ENCODE assay signal across 8 mouse cellular contexts in genomic region chr11:58977150-58977549, GRCm38 (mm10). TPM values are rescaled to one million over a fixed set of nuclear protein-coding genes. Genes with fewer than 3 reads are reported as not detected.
DNase-seq lines count a peak whose midpoint lies in the region; ATAC-seq and TF ChIP-seq lines count a peak whose summit lies in the region.

No protein-coding gene starts in this region.

- peak overlapping the region; percentile 77 for H3K9ac ChIP-seq in hindbrain, embryonic 12.5 days
- H3K9ac ChIP-seq in liver, embryonic 15.5 days: peak overlapping the region; percentile 87

- H3K4me3 ChIP-seq in lung, adult 2 months (replicated peaks; ENCODE audit: extremely low read depth, low read depth, low read length): peak overlapping the region; percentile 86
- H3K4me3 ChIP-seq in bone marrow macrophage, adult 2 months (ENCODE audit: insufficient read depth, low read length): peak overlapping the region; percentile 97
- H3K4me3 ChIP-seq in hindbrain, embryonic 12.5 days: peak overlapping the region; percentile 72
- H3K4me3 ChIP-seq in liver, embryonic 15.5 days (replicated peaks): peak overlapping the region; percentile 90

- DNase-seq in lung, adult 2 months: no peak
- DNase-seq in lung, postnatal 36 days: no peak
- DNase-seq in spleen, postnatal 4 days (ENCODE audit: low spot score in 2 of 2): peak; percentile 60 to 82
- DNase-seq in left cerebral cortex, postnatal 25 days (ENCODE audit: low spot score in 2 of 2): no peak
- DNase-seq in right cerebral cortex, adult 2 months (ENCODE audit: low spot score in 2 of 2): no peak

- under 1% methylated on average over 29 of the region's 29 CpGs for WGBS in lung, adult 2 months
- under 1% methylated on average over 28 of the region's 29 CpGs for WGBS in hindbrain, embryonic 12.5 days
- under 1% methylated on average over 29 of the region's 29 CpGs for WGBS in liver, embryonic 15.5 days (ENCODE audit: insufficient replicate concordance)

- ATAC-seq in hindbrain, embryonic 12.5 days (ENCODE audit: low FRiP score): no peak
- peak; percentile 62 for ATAC-seq in liver, embryonic 15.5 days (ENCODE audit: insufficient read depth)

- no peaks in the 10 kb centered on the region for H3K27me3 ChIP-seq in hindbrain, embryonic 12.5 days
- H3K27me3 ChIP-seq in liver, embryonic 15.5 days: no peaks in the 10 kb centered on the region

- H3K9me3 ChIP-seq in hindbrain, embryonic 12.5 days (replicated peaks): no peaks in the 10 kb centered on the region
- no peaks in the 10 kb centered on the region for H3K9me3 ChIP-seq in liver, embryonic 15.5 days (replicated peaks)

- TF ChIP-seq CTCF in lung, adult 2 months (IDR thresholded peaks at IDR 0.05; ENCODE audit: insufficient read depth, low read length): no peak
- no peak for TF ChIP-seq CTCF in bone marrow macrophage, adult 2 months (IDR thresholded peaks at IDR 0.05; ENCODE audit: low read depth, low read length)

- peak overlapping the region; percentile 97 for H3K4me2 ChIP-seq in hindbrain, embryonic 12.5 days (replicated peaks)
- peak overlapping the region; percentile 95 for H3K4me2 ChIP-seq in liver, embryonic 15.5 days

- TF ChIP-seq POLR2A in lung, adult 2 months (IDR thresholded peaks at IDR 0.05; ENCODE audit: borderline replicate concordance, extremely low read depth, low read depth, low read length): no peak
- no peak for TF ChIP-seq POLR2A in bone marrow macrophage, adult 2 months (IDR thresholded peaks at IDR 0.05; ENCODE audit: borderline replicate concordance, low read depth, low read length)

- H3K36me3 ChIP-seq in hindbrain, embryonic 12.5 days: peaks cover 7% of the 10 kb centered on the region
- H3K36me3 ChIP-seq in liver, embryonic 15.5 days (replicated peaks): peaks cover 11% of the 10 kb centered on the region

- H3K27ac ChIP-seq in bone marrow macrophage, adult 2 months (ENCODE audit: insufficient read depth, low read depth, low read length): peak overlapping the region; percentile 72
- peak overlapping the region; percentile 77 for H3K27ac ChIP-seq in hindbrain, embryonic 12.5 days
- peak overlapping the region; percentile 83 for H3K27ac ChIP-seq in liver, embryonic 15.5 days (replicated peaks)

- peaks cover 17% of the 10 kb centered on the region for H3K4me1 ChIP-seq in lung, adult 2 months (ENCODE audit: control insufficient read depth, insufficient read depth, low read length)
- H3K4me1 ChIP-seq in bone marrow macrophage, adult 2 months (ENCODE audit: control insufficient read depth, insufficient read depth, low read length): peaks cover 20% of the 10 kb centered on the region
- peaks cover 42% of the 10 kb centered on the region for H3K4me1 ChIP-seq in hindbrain, embryonic 12.5 days
- H3K4me1 ChIP-seq in liver, embryonic 15.5 days (replicated peaks): peaks cover 61% of the 10 kb centered on the region

- intact Hi-C loops in left cerebral cortex, postnatal 25 days (cut with DNase I): no loop called here

RNA-seq across cellular contexts. Expression of gene Trim11, which starts 0.7 kb away (rescaled TPM):
- 31.4 and 38.3 TPM in 2 replicates for polyA plus RNA-seq in lung, adult 2 months (2012; rRNA removed)
- 21.2 and 22.6 TPM in 2 replicates for polyA plus RNA-seq in bone marrow macrophage, adult 2 months (2012; ENCODE audit: insufficient read depth, insufficient read length, missing spikeins)
- 19.3 and 19.5 TPM in 2 replicates for polyA plus RNA-seq in hindbrain, embryonic 12.5 days (2016; fragmentation: Nextera tagmentation; extraction: Ambion mirVana)
- polyA plus RNA-seq in liver, embryonic 15.5 days (2015; fragmentation: Nextera tagmentation; extraction: Ambion mirVana): 8.6 and 9.1 TPM in 2 replicates
- total RNA-seq in left cerebral cortex, postnatal 25 days (2021): 10 to 100 TPM; 21.5 to 23.7 TPM

RNA-seq across cellular contexts. Expression of gene Hist3h2a, which starts 22.7 kb away (rescaled TPM):
- 19.7 and 25.5 TPM in 2 replicates for polyA plus RNA-seq in lung, adult 2 months (2012; rRNA removed)
- polyA plus RNA-seq in bone marrow macrophage, adult 2 months (2012; ENCODE audit: insufficient read depth, insufficient read length, missing spikeins): 32.0 and 37.9 TPM in 2 replicates
- polyA plus RNA-seq in hindbrain, embryonic 12.5 days (2016; fragmentation: Nextera tagmentation; extraction: Ambion mirVana): 90.1 and 95.9 TPM in 2 replicates
- polyA plus RNA-seq in liver, embryonic 15.5 days (2015; fragmentation: Nextera tagmentation; extraction: Ambion mirVana): 16.1 and 16.4 TPM in 2 replicates
- 10 to 100 TPM; 62.2 to 64.8 TPM for total RNA-seq in left cerebral cortex, postnatal 25 days (2021)

RNA-seq across cellular contexts. Expression of gene Trim17, which starts 22.7 kb away (rescaled TPM):
- 0.97 and 1.1 TPM in 2 replicates for polyA plus RNA-seq in lung, adult 2 months (2012; rRNA removed)
- polyA plus RNA-seq in bone marrow macrophage, adult 2 months (2012; ENCODE audit: insufficient read depth, insufficient read length, missing spikeins): 0.28 TPM in 1 of 2 replicates, not detected in the other
- 1.2 and 1.5 TPM in 2 replicates for polyA plus RNA-seq in hindbrain, embryonic 12.5 days (2016; fragmentation: Nextera tagmentation; extraction: Ambion mirVana)
- polyA plus RNA-seq in liver, embryonic 15.5 days (2015; fragmentation: Nextera tagmentation; extraction: Ambion mirVana): 0.06 and 0.14 TPM in 2 replicates
- 1 to 10 TPM; 5.4 TPM for total RNA-seq in left cerebral cortex, postnatal 25 days (2021)

RNA-seq across cellular contexts. Expression of gene Hist3h2ba, which starts 28.4 kb away (rescaled TPM):
- polyA plus RNA-seq in lung, adult 2 months (2012; rRNA removed): 0.62 and 2.4 TPM in 2 replicates
- polyA plus RNA-seq in bone marrow macrophage, adult 2 months (2012; ENCODE audit: insufficient read depth, insufficient read length, missing spikeins): 1.4 TPM in 1 of 2 replicates, not detected in the other
- polyA plus RNA-seq in hindbrain, embryonic 12.5 days (2016; fragmentation: Nextera tagmentation; extraction: Ambion mirVana): 149 and 154 TPM in 2 replicates
- 9.2 and 9.6 TPM in 2 replicates for polyA plus RNA-seq in liver, embryonic 15.5 days (2015; fragmentation: Nextera tagmentation; extraction: Ambion mirVana)
- 100 to 1,000 TPM in 1 of 2 experiments, 10 to 100 TPM in 1; 90.4 to 111 TPM for total RNA-seq in left cerebral cortex, postnatal 25 days (2021)

RNA-seq across cellular contexts. Expression of gene Rnf187, which starts 38.4 kb away (rescaled TPM):
- 190 and 269 TPM in 2 replicates for polyA plus RNA-seq in lung, adult 2 months (2012; rRNA removed)
- polyA plus RNA-seq in bone marrow macrophage, adult 2 months (2012; ENCODE audit: insufficient read depth, insufficient read length, missing spikeins): 99.5 and 112 TPM in 2 replicates
- polyA plus RNA-seq in hindbrain, embryonic 12.5 days (2016; fragmentation: Nextera tagmentation; extraction: Ambion mirVana): 498 and 513 TPM in 2 replicates
- polyA plus RNA-seq in liver, embryonic 15.5 days (2015; fragmentation: Nextera tagmentation; extraction: Ambion mirVana): 111 and 117 TPM in 2 replicates
- total RNA-seq in left cerebral cortex, postnatal 25 days (2021): 100 to 1,000 TPM; 480 to 498 TPM

Comparison
In these comparisons a context has a peak if more than half of its experiments do, and no peak if none do; other contexts are left out.
1. DNase-seq: peak in spleen, postnatal 4 days (2 of 2); none in lung, adult 2 months (single experiment), lung, postnatal 36 days (single experiment), left cerebral cortex, postnatal 25 days (0 of 2) and right cerebral cortex, adult 2 months (0 of 2).
2. Peak in every context shown above with its lines, with median percentiles within 50 percentile points of each other: H3K4me3 ChIP-seq and H3K27ac ChIP-seq.